Mouse (Mus musculus): ENCODE data around the gene Dnajc10. TPM values are rescaled to one million over a fixed set of nuclear protein-coding genes. Genes with fewer than 3 reads are reported as not detected.

Dnajc10 gene
- polyA plus RNA-seq, 1 experiment, result 42.9 TPM

DNA sequence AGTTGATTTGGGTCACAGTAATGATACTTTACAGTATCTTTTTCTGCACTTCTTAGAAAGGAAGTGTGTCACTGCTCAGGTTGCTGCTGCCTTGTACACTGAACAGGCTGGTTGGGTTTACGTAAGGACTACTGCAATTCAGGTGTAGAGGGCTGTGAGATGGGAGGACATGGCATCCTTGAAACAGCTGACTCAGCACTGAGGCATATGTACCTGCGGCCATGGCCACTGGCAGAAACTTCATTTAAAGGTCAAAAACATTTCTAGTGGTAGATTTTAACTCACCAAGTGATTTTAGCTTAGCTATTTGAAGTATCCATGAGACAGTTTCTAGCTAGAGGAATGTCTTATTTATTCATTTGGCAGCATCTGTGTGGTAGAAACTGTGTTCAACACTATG, 10.5 kb downstream of the Dnajc10 start:
- no peak overlapping the region for H3K27ac ChIP-seq (ENCODE audit: insufficient read depth, low read length)
- no peak overlapping the region for H3K4me3 ChIP-seq (ENCODE audit: insufficient read depth, low read length)
- no peaks in the 10 kb centered on the region for H3K4me1 ChIP-seq (ENCODE audit: control insufficient read depth, insufficient read depth, low read length)
- TF ChIP-seq CTCF (IDR thresholded peaks at IDR 0.05; ENCODE audit: extremely low read depth, insufficient read depth, low read length) (no peak), POLR2A (IDR thresholded peaks at IDR 0.05; ENCODE audit: extremely low read depth, insufficient read depth, low read length) (no peak)

DNA sequence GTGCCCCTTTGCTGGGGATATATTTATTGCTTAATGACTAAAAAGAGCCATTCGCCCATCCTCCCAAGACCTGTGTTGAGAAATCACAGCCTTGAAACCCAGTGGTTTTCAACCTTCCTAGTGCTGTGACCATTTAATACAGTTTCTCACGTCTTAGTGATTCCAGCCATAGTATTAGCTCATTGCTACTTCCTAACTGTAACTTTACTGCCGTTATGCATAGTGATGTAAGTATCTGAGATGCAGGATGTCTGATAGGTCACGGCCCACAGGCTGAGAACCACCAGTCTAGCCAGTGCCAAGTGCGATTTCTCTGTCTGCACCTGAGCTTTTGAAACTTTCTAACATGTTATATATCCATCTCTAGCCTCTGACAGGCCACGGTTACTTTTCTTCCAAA, 12.0 kb downstream of the Dnajc10 start:
- Histone ChIP-seq H3K27ac (ENCODE audit: insufficient read depth, low read length) (no peak overlapping the region), H3K4me3 (ENCODE audit: insufficient read depth, low read length) (no peak overlapping the region), H3K4me1 (ENCODE audit: control insufficient read depth, insufficient read depth, low read length) (no peaks in the 10 kb centered on the region)
- TF ChIP-seq CTCF (IDR thresholded peaks at IDR 0.05; ENCODE audit: extremely low read depth, insufficient read depth, low read length) (no peak), POLR2A (IDR thresholded peaks at IDR 0.05; ENCODE audit: extremely low read depth, insufficient read depth, low read length) (no peak)

DNA sequence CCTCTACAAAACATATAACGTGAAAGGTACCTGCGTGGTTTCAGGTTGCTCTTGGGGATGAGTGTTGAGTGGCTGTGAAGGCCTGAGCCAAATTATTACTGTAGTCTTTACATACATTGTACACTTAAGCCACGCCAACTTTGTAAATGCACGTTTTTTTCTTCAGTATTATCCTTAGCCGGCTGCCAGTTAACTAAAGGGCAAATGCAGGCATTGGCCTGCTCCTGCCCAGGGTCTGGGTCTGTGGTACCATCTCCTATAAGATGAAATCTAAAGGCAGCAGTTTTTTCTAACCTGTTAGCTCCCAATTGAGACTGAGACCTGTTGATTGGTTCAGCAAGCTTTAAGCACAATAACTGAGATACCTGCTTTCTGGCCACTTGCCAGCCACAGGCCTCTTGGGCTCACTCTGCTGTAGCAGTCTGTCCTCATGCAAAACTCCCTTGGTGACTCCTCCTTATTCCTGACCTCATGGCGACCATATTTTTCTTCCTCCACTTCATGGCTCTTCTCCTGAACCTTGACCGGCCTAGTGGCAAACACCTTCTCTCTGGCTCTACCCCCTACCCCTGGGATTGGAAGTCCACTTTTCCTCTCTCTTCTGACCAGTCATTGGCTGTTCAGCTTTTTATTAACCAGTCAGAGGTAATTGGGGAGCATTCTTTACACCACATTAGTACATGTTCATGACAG, 13.8 kb downstream of the Dnajc10 start:
- Histone ChIP-seq H3K4me1 (ENCODE audit: control insufficient read depth, insufficient read depth, low read length) (no peaks in the 10 kb centered on the region), H3K27ac (ENCODE audit: insufficient read depth, low read length) (no peak overlapping the region), H3K4me3 (ENCODE audit: insufficient read depth, low read length) (no peak overlapping the region)
- no peak for TF ChIP-seq POLR2A (IDR thresholded peaks at IDR 0.05; ENCODE audit: extremely low read depth, insufficient read depth, low read length)
- TF ChIP-seq CTCF (IDR thresholded peaks at IDR 0.05; ENCODE audit: extremely low read depth, insufficient read depth, low read length), result no peak

DNA sequence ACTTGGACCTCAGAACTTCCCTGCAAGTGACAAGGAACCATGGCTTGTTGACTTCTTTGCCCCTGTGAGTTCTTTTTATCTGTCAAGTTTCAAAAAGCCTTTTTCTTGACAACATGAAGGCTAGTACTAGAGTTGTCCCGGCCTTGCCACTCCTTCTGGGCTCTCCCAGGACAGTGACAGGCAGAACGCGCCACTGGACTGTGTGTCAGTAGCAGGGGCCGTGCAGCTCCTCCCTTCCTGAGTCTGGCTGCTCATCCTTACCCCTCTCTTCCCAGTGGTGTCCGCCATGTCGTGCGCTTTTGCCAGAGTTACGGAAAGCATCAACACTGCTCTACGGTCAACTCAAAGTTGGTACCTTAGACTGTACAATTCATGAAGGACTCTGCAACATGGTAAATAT, 25.3 kb downstream of the Dnajc10 start:
- Histone ChIP-seq H3K27ac (ENCODE audit: insufficient read depth, low read length) (no peak overlapping the region), H3K4me1 (ENCODE audit: control insufficient read depth, insufficient read depth, low read length) (no peaks in the 10 kb centered on the region), H3K4me3 (ENCODE audit: insufficient read depth, low read length) (no peak overlapping the region)
- TF ChIP-seq POLR2A (IDR thresholded peaks at IDR 0.05; ENCODE audit: extremely low read depth, insufficient read depth, low read length) (no peak), CTCF (IDR thresholded peaks at IDR 0.05; ENCODE audit: extremely low read depth, insufficient read depth, low read length) (no peak)

DNA sequence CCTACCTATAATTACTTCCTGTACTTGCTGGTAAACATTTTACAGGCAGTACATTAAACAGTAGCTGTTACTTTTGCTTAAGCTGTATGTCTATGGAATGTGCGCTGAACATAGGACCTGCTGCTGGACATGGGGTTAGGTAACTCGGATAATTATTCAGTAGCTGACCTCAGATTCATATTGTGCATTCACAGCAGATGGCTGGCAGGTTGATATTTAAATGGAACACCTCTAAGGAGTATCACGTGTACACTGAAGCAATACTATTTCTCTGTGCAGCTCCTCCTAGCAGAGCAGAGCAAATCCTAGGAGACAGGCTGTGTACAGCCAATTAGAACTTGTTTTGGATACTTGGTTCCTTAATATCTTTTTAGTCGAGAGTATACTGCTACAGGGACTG, 39.3 kb downstream of the Dnajc10 start:
- Histone ChIP-seq H3K4me1 (ENCODE audit: control insufficient read depth, insufficient read depth, low read length) (no peaks in the 10 kb centered on the region; the same call in 1 of the 2 replicates), H3K27ac (ENCODE audit: insufficient read depth, low read length) (no peak overlapping the region), H3K4me3 (ENCODE audit: insufficient read depth, low read length) (no peak overlapping the region)
- TF ChIP-seq CTCF (IDR thresholded peaks at IDR 0.05; ENCODE audit: extremely low read depth, insufficient read depth, low read length) (no peak), POLR2A (IDR thresholded peaks at IDR 0.05; ENCODE audit: extremely low read depth, insufficient read depth, low read length) (no peak)

DNA sequence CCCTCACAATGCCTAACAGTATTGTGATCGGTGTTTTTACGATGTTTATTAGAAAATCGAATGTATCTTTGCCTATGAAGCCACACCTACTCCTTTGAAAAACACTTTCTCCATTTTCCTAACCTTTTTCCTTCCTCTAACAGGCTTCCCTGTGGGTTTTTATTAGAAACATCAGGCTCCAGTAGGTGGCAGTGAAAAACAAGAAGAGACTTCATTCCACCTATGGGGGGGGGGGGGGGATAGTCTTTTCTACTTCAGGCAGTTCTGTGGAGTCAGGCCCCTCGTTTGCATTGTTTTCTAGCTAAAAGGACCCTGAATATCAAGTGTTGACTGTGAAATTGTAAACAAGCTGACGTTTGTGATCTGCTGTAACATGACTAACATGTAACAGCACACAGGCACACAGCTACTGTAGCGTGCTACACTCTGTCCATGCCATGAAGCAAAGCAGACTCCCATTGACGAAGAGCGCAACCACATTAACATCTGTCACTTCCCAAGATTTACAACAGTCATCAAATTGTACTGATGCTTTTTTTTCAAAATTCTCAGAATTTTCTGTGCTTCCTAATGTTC, 41.5 kb downstream of the Dnajc10 start:
- no peaks in the 10 kb centered on the region; the same call in 1 of the 2 replicates for H3K4me1 ChIP-seq (ENCODE audit: control insufficient read depth, insufficient read depth, low read length)
- TF ChIP-seq POLR2A (IDR thresholded peaks at IDR 0.05; ENCODE audit: extremely low read depth, insufficient read depth, low read length) (no peak), CTCF (IDR thresholded peaks at IDR 0.05; ENCODE audit: extremely low read depth, insufficient read depth, low read length) (no peak)
- H3K27ac ChIP-seq (ENCODE audit: insufficient read depth, low read length), result no peak overlapping the region
- H3K4me3 ChIP-seq (ENCODE audit: insufficient read depth, low read length), result no peak overlapping the region

DNA sequence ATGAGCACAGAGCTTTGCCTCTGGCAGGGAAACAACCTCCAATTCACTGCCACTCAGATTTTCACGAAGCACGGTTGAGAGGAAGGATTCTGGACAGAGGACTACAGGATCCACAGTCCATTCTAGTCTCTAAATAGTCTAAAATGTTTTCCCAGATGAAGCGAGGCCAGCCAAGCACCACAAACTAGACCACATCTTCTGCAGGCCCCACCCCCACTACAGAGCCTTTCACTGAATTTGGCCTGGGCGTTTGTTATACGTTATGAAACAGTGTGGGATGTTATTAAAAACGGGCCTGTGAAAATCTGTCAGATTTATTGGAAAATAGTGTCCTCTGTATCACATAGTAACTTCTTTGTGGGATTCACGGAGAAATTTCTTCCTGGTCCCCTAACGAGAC, 56.2 kb downstream of the Dnajc10 start:
- Histone ChIP-seq H3K4me3 (ENCODE audit: insufficient read depth, low read length) (no peak overlapping the region), H3K27ac (ENCODE audit: insufficient read depth, low read length) (no peak overlapping the region), H3K4me1 (ENCODE audit: control insufficient read depth, insufficient read depth, low read length) (no peaks in the 10 kb centered on the region)
- no peak for TF ChIP-seq CTCF (IDR thresholded peaks at IDR 0.05; ENCODE audit: extremely low read depth, insufficient read depth, low read length)
- no peak for TF ChIP-seq POLR2A (IDR thresholded peaks at IDR 0.05; ENCODE audit: extremely low read depth, insufficient read depth, low read length)

DNA sequence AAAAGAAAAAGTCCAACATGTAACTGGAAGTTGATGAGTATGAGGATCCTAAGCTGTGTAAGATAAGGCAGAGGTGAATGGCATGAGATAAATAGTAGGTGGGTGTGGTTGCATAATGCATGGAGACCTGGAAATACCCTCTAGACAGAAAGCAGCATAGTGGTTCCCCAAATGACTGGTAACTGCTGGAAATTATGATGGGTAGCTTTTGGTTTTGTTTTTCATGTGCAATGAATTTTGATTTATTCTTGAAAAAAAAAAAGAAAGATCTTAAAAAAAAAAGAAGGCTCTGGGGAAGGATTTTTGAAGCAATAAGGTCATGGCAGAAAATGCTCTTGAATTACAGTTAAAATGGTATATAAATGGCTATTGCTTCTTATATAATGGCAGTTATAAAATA, 59.6 kb downstream of the Dnajc10 start:
- TF ChIP-seq CTCF (IDR thresholded peaks at IDR 0.05; ENCODE audit: extremely low read depth, insufficient read depth, low read length) (no peak), POLR2A (IDR thresholded peaks at IDR 0.05; ENCODE audit: extremely low read depth, insufficient read depth, low read length) (no peak)

DNA sequence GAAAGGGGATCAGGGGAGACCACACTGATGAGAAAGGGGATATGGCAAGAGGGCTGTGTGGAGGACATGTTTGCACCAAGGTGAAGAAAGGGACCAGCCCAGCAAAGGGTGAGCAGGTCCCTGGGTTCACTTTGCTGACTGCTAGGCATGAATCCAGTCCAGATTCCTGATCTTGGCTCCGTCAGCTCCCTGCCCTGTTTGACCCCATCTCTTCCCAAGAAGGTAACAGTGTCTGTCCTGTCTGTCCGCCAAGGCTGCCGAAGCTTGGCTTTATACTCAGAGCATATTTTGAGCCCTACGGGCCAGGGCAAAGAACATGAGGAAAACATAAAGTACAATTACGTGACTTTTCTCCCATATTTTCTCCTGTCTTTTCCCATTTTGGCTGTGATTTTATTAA, 64.6 kb downstream of the Dnajc10 start:
- Histone ChIP-seq H3K4me3 (ENCODE audit: insufficient read depth, low read length) (no peak overlapping the region), H3K4me1 (ENCODE audit: control insufficient read depth, insufficient read depth, low read length) (no peaks in the 10 kb centered on the region), H3K27ac (ENCODE audit: insufficient read depth, low read length) (no peak overlapping the region)
- no peak for TF ChIP-seq POLR2A (IDR thresholded peaks at IDR 0.05; ENCODE audit: extremely low read depth, insufficient read depth, low read length)
- no peak for TF ChIP-seq CTCF (IDR thresholded peaks at IDR 0.05; ENCODE audit: extremely low read depth, insufficient read depth, low read length)

More for the DNA sequence above, 59.6 kb downstream of the Dnajc10 start:
- H3K27ac ChIP-seq (ENCODE audit: insufficient read depth, low read length), result no peak overlapping the region
- H3K4me3 ChIP-seq (ENCODE audit: insufficient read depth, low read length), result no peak overlapping the region
- H3K4me1 ChIP-seq (ENCODE audit: control insufficient read depth, insufficient read depth, low read length), result no peaks in the 10 kb centered on the region

DNA sequence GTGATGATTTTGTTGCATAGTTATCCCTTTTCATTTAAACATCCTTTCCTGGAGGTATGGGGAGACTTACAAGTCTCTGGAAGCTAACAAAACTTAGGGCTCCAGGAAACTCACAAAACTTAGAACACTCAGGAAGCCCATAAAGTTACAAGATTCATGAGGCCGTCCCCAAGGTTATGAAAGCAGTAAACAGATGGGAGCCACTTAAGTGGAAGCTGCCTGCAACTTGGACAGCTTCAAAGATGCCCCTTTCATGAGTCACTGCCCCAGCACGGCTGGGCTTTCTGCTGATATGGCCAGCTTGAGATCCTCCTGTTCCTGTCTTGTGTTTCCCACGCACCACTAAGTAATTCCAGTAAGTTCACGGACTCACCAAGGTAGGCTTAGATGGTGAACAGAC, 69.2 kb downstream of the Dnajc10 start:
- no peak for TF ChIP-seq CTCF (IDR thresholded peaks at IDR 0.05; ENCODE audit: extremely low read depth, insufficient read depth, low read length)
- no peak for TF ChIP-seq POLR2A (IDR thresholded peaks at IDR 0.05; ENCODE audit: extremely low read depth, insufficient read depth, low read length)
- Histone ChIP-seq H3K4me3 (ENCODE audit: insufficient read depth, low read length) (no peak overlapping the region), H3K27ac (ENCODE audit: insufficient read depth, low read length) (no peak overlapping the region), H3K4me1 (ENCODE audit: control insufficient read depth, insufficient read depth, low read length) (no peaks in the 10 kb centered on the region)

All from cortical plate, adult 2 months (tissue).